Comparison of ENCODE assay signal across 8 mouse cellular contexts in genomic region chr4:133649989-133650699, GRCm38 (mm10). TPM values are rescaled to one million over a fixed set of nuclear protein-coding genes. Genes with fewer than 3 reads are reported as not detected.
A peak's percentile ranks its signal among the peaks of the same experiment; 100 is the strongest.
DNase-seq lines count a peak whose midpoint lies in the region; ATAC-seq and TF ChIP-seq lines count a peak whose summit lies in the region.

TSS of gene Zdhhc18 (minus strand) at chr4:133650154.

- no peak within 1 kb of the TSS for H3K27ac ChIP-seq in forebrain, embryonic 14.5 days (ENCODE audit: low read depth, low read length)
- H3K27ac ChIP-seq in neural tube, embryonic 15.5 days (replicated peaks): 0 out of 2 replicates have a peak within 1 kb of the TSS, but pooled peaks have one; percentile 45

- H3K4me1 ChIP-seq in forebrain, embryonic 14.5 days (ENCODE audit: control insufficient read depth, insufficient read depth, low read length): no peaks in the 10 kb centered on the region
- no peaks in the 10 kb centered on the region; the same call in 1 of the 2 replicates for H3K4me1 ChIP-seq in lung, adult 2 months (ENCODE audit: control insufficient read depth, insufficient read depth, low read length)
- 0 out of 2 replicates have a peak, but pooled peaks cover 2% of the 10 kb centered on the region for H3K4me1 ChIP-seq in neural tube, embryonic 15.5 days

- H3K36me3 ChIP-seq in forebrain, embryonic 14.5 days (ENCODE audit: control insufficient read depth, insufficient read depth, low read length): no peaks in the 10 kb centered on the region
- no peaks in the 10 kb centered on the region for H3K36me3 ChIP-seq in neural tube, embryonic 15.5 days

- H3K9ac ChIP-seq in forebrain, embryonic 14.5 days (ENCODE audit: low read length): no peak within 1 kb of the TSS
- H3K9ac ChIP-seq in neural tube, embryonic 15.5 days (replicated peaks): no peak within 1 kb of the TSS

- TF ChIP-seq CTCF in lung, adult 2 months (IDR thresholded peaks at IDR 0.05; ENCODE audit: insufficient read depth, low read length): peak; percentile 96

- DNase-seq in MEL-GATA-1-ER (ENCODE audit: extremely low read depth, low read depth): peak; percentile 84
- DNase-seq in forebrain, embryonic 14.5 days (ENCODE audit: low spot score): peak; percentile 74
- DNase-seq in heart, postnatal 10 days: peak; percentile 89 to 93
- DNase-seq in kidney, postnatal 4 days: peak; percentile 92 to 93
- DNase-seq in lung, adult 2 months: peak; percentile 84
- peak; percentile 93 for DNase-seq in thymus, postnatal 25 days

- intact Hi-C loops in heart, postnatal 10 days (cut with DNase I): loop anchor here (1.0 to 5.0 kb wide), 3 partner anchors 17 to 58 kb away; no protein-coding TSS in a partner anchor

- peak; percentile 36; the same call in 1 of the 2 replicates for ATAC-seq in cerebellum, adult (ENCODE audit: insufficient number of reproducible peaks, low FRiP score, low TSS enrichment)
- peak; percentile 50; the same call in 1 of the 2 replicates for ATAC-seq in forebrain, embryonic 14.5 days
- ATAC-seq in neural tube, embryonic 15.5 days (ENCODE audit: low FRiP score): no peak

- no peaks in the 10 kb centered on the region for H3K9me3 ChIP-seq in forebrain, embryonic 14.5 days (replicated peaks; ENCODE audit: control insufficient read depth, low read length)
- H3K9me3 ChIP-seq in neural tube, embryonic 15.5 days (replicated peaks): no peaks in the 10 kb centered on the region

- 45% methylated on average over 7 of the region's 7 CpGs for WGBS in forebrain, embryonic 14.5 days
- 22% methylated on average over 7 of the region's 7 CpGs for WGBS in lung, adult 2 months
- 38% methylated on average over 7 of the region's 7 CpGs for WGBS in neural tube, embryonic 15.5 days

- H3K4me3 ChIP-seq in forebrain, embryonic 14.5 days (ENCODE audit: low read depth, low read length): no peak within 1 kb of the TSS; the same call in 1 of the 2 replicates
- peak within 1 kb of the TSS; percentile 47 for H3K4me3 ChIP-seq in lung, adult 2 months (replicated peaks; ENCODE audit: extremely low read depth, low read depth, low read length)
- H3K4me3 ChIP-seq in neural tube, embryonic 15.5 days (replicated peaks): peak within 1 kb of the TSS; percentile 24

- peak within 1 kb of the TSS; percentile 10; the same call in 1 of the 2 replicates for H3K4me2 ChIP-seq in forebrain, embryonic 14.5 days (ENCODE audit: low read length)
- H3K4me2 ChIP-seq in neural tube, embryonic 15.5 days: peak within 1 kb of the TSS; percentile 50

- no peaks in the 10 kb centered on the region for H3K27me3 ChIP-seq in forebrain, embryonic 14.5 days (replicated peaks; ENCODE audit: control insufficient read depth, insufficient read depth, low read length)
- H3K27me3 ChIP-seq in neural tube, embryonic 15.5 days (replicated peaks): no peaks in the 10 kb centered on the region

- TF ChIP-seq POLR2A in lung, adult 2 months (IDR thresholded peaks at IDR 0.05; ENCODE audit: borderline replicate concordance, extremely low read depth, low read depth, low read length): peak; percentile 55; the same call in 1 of the 2 replicates

RNA-seq across cellular contexts. Expression of gene Zdhhc18, which starts in this region (rescaled TPM):
- 2.0 and 2.5 TPM in 2 replicates for polyA plus RNA-seq in forebrain, embryonic 14.5 days (2014; fragmentation: Nextera tagmentation; extraction: Ambion mirVana)
- 10 to 100 TPM; 21.9 to 25.0 TPM for total RNA-seq in heart, postnatal 10 days (2021)
- 79.1 and 85.6 TPM in 2 replicates for polyA plus RNA-seq in lung, adult 2 months (2012; rRNA removed)
- polyA plus RNA-seq in neural tube, embryonic 15.5 days (2015; fragmentation: Nextera tagmentation; extraction: Ambion mirVana): 4.3 and 7.0 TPM in 2 replicates

Comparison
In these comparisons a context has a peak if more than half of its experiments do, and no peak if none do; other contexts are left out.
1. RNA of gene Zdhhc18 (polyA plus RNA-seq): 79.1 to 85.6 TPM in lung, adult 2 months; 4.3 to 7.0 TPM in neural tube, embryonic 15.5 days and 2.0 to 2.5 TPM in forebrain, embryonic 14.5 days; every median in the first group is over 10 times any median in the second.
2. Peak in every context shown above with its lines, with median percentiles within 50 percentile points of each other: DNase-seq.